Mouse (Mus musculus) cortical plate, adult 2 months (tissue): Measurements from ENCODE around the gene Uqcc3. TPM values are rescaled to one million over a fixed set of nuclear protein-coding genes. Genes with fewer than 3 reads are reported as not detected.
"Not testable (repeated sequence)": the region's sequence is repeated elsewhere in the genome, so short reads cannot be mapped to it uniquely, and the experiment has no call there.

Source experiments
- H3K27ac ChIP-seq: fragments of 200-500 bp; 2 replicates; pipeline ENCODE4 v1.5.1; 2012; ENCODE audit warnings: low read length, control low read depth, inconsistent platforms; ENCODE audit not compliant: insufficient read depth
- H3K4me1 ChIP-seq: fragments of 200-500 bp; 2 replicates; pipeline ENCODE4 v1.6.1; 2011; ENCODE audit warnings: low read length; ENCODE audit not compliant: control insufficient read depth, insufficient read depth
- H3K4me3 ChIP-seq: fragments of 200-500 bp; 2 replicates; pipeline ENCODE4 v1.5.1; 2011; ENCODE audit warnings: mild to moderate bottlenecking, low read length, control low read depth; ENCODE audit not compliant: insufficient read depth
- CTCF ChIP-seq: fragments of 200-500 bp; IDR thresholded peaks from 2 replicates; pipeline ENCODE4 v1.5.1; 2011; ENCODE audit warnings: mild to moderate bottlenecking, control low read depth, low read length; ENCODE audit not compliant: insufficient read depth; ENCODE audit errors: extremely low read depth
- POLR2A ChIP-seq: fragments of 200-500 bp; IDR thresholded peaks from 2 replicates; pipeline ENCODE4 v1.6.1; 2011; ENCODE audit warnings: mild to moderate bottlenecking, low read length, control low read depth; ENCODE audit not compliant: insufficient read depth; ENCODE audit errors: extremely low read depth
- polyA plus RNA-seq: library from polyadenylated mRNA; depleted of rRNA; stranded (reverse); fragments of >200 nt; gene quantifications from 2 replicates; pipeline ENCODE4 v1.2.3, GENCODE M21; 2012; rRNA removed

The Uqcc3 gene
- polyA plus RNA-seq, 1 experiment, result 70.1 TPM

DNA sequence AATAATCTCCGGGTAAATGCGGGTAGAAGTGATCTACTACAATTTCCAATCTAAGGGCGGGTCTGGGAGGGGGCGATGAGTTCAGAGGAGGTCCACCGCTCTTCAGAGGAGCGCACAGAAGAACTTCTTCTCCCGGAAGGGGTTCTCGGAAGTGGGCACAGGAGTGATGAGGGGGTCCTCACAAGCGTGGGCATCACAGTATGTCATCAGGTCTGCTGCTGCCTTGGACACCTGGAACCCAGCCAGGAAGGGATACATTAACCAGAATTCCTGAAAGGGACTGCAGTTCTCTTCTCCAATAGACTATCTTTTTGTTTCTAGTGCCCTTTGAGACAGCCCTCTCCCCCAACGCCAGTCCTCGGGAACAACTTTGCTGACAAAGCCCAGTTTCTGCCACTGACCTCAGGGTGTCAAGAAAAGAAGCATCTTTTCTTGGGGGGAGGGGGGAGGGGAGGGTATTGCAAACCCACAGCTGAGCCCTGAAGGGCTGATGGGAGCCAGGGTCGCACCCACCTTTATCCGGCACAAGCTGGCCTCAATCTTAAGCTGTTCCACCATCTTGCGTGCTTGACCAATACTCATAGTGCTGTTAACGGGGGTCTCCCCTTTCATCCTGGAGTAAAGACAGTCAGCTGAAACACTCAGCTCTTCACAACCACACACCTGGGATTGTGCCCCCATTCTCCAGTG, 42.5 kb downstream of the Uqcc3 start:
- Histone ChIP-seq H3K4me1 (peaks cover 2% of the 10 kb centered on the region; the same call in 1 of the 2 replicates), H3K27ac (peak overlapping the region; percentile 96), H3K4me3 (peak overlapping the region; percentile 68)
- TF ChIP-seq POLR2A (no peak; the same call in 1 of the 2 replicates), CTCF (no peak)

- Histone ChIP-seq H3K4me1 (peaks cover 2% of the 10 kb centered on the region; the same call in 1 of the 2 replicates), H3K27ac (peak within 1 kb of the TSS; percentile 96), H3K4me3 (peak within 1 kb of the TSS; percentile 68)
- TF ChIP-seq POLR2A, result peak; percentile 48
- TF ChIP-seq CTCF, result no peak; the same call in 1 of the 2 replicates
Measured at GRCm38 (mm10) chr19:8837251-8837791, 43.4 kb downstream of the Uqcc3 start, which contains the start of gene Bscl2. Bscl2 (plus strand) TSS chr19:8837467.

GRCm38 (mm10) chr19:8836327-8836726, 44.4 kb downstream of the Uqcc3 start:
- H3K4me3 ChIP-seq, H3K27ac ChIP-seq, H3K4me1 ChIP-seq: not testable (repeated sequence)

DNA sequence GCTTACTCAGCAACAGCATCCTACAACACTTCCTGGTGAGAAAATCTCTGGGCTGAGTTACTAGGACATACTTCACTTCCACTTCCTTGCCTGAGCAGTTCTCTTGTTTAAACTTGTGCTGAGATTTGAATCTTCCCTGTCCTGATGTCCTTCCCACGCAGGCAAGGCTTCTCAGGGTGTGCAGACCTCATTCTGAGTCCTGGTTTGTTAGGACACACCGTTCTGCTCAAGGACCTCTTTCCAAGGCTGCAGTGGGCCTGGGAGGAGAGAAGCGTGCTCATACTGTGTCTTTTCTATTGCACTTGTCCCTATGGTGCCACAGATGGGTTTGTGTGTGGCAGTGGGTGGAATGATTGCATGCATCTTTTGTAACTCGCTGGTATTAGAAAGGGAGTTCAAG, 47.8 kb downstream of the Uqcc3 start:
- no peak overlapping the region for H3K27ac ChIP-seq
- TF ChIP-seq CTCF (no peak), POLR2A (no peak)

GRCm38 (mm10) chr19:8831262-8831661, 49.5 kb downstream of the Uqcc3 start:
- Histone ChIP-seq H3K27ac (no peak overlapping the region), H3K4me1 (no peaks in the 10 kb centered on the region), H3K4me3 (no peak overlapping the region)
- TF ChIP-seq CTCF (no peak), POLR2A (no peak)

More for the DNA sequence above, 47.8 kb downstream of the Uqcc3 start:
- H3K4me1 ChIP-seq, result peaks cover 2% of the 10 kb centered on the region; the same call in 1 of the 2 replicates
- no peak overlapping the region for H3K4me3 ChIP-seq

GRCm38 (mm10) chr19:8830664-8831063, 50.1 kb downstream of the Uqcc3 start:
- no peak for TF ChIP-seq CTCF
- TF ChIP-seq POLR2A, result no peak
- Histone ChIP-seq H3K4me1 (no peaks in the 10 kb centered on the region), H3K27ac (no peak overlapping the region), H3K4me3 (no peak overlapping the region)

Other genes starting within 250 kb of the Uqcc3 start
- gene Chrm1, start 217.1 kb downstream of the Uqcc3 start, polyA plus RNA-seq, result 109 and 117 TPM in 2 replicates
- 200 TPM in 2 replicates for gene Slc3a2, start 157.6 kb downstream of the Uqcc3 start, polyA plus RNA-seq
- gene Wdr74, start 145.1 kb downstream of the Uqcc3 start, polyA plus RNA-seq, result 50.2 and 51.3 TPM in 2 replicates
- gene 1700092M07Rik, start 140.2 kb downstream of the Uqcc3 start, polyA plus RNA-seq, result 0.59 TPM in 1 of 2 replicates, not detected in the other
- gene Stx5a, start 139.5 kb downstream of the Uqcc3 start, polyA plus RNA-seq, result 106 and 109 TPM in 2 replicates
- 121 and 127 TPM in 2 replicates for gene Nxf1, start 123.8 kb downstream of the Uqcc3 start, polyA plus RNA-seq
- gene Tmem223, start 109.9 kb downstream of the Uqcc3 start, polyA plus RNA-seq, result 134 and 142 TPM in 2 replicates
- 18.7 and 18.8 TPM in 2 replicates for gene Tmem179b, start 106.5 kb downstream of the Uqcc3 start, polyA plus RNA-seq
- 15.1 and 15.5 TPM in 2 replicates for gene Taf6l, start 94.5 kb downstream of the Uqcc3 start, polyA plus RNA-seq
- 177 and 184 TPM in 2 replicates for gene Polr2g, start 82.3 kb downstream of the Uqcc3 start, polyA plus RNA-seq
- gene Zbtb3, start 78.4 kb downstream of the Uqcc3 start, polyA plus RNA-seq, result 4.0 TPM in 2 replicates
- 29.0 and 29.5 TPM in 2 replicates for gene Ttc9c, start 61.6 kb downstream of the Uqcc3 start, polyA plus RNA-seq
- 78.5 and 85.1 TPM in 2 replicates for gene Hnrnpul2, start 60.9 kb downstream of the Uqcc3 start, polyA plus RNA-seq
- not detected in 2 replicates for gene AC129217.1, start 51.1 kb downstream of the Uqcc3 start, polyA plus RNA-seq
- 135 and 137 TPM in 2 replicates for gene Bscl2, start 43.5 kb downstream of the Uqcc3 start, polyA plus RNA-seq
- 275 and 293 TPM in 2 replicates for gene Gng3, start 41.7 kb downstream of the Uqcc3 start, polyA plus RNA-seq
- gene Lrrn4cl, start 30.2 kb downstream of the Uqcc3 start, polyA plus RNA-seq, result 1.0 and 1.3 TPM in 2 replicates
- gene Ubxn1, start 9.4 kb downstream of the Uqcc3 start, polyA plus RNA-seq, result 108 and 118 TPM in 2 replicates
- 3.4 and 4.2 TPM in 2 replicates for gene Lbhd1, start 2.8 kb upstream of the Uqcc3 start, polyA plus RNA-seq
- gene Gm49403, start 3.0 kb upstream of the Uqcc3 start, polyA plus RNA-seq, result not detected in 2 replicates
- gene 1810009A15Rik, start 7.9 kb upstream of the Uqcc3 start, polyA plus RNA-seq, result 40.1 and 41.3 TPM in 2 replicates
- not detected in 2 replicates for gene Gm49416, start 8.0 kb upstream of the Uqcc3 start, polyA plus RNA-seq
- 16.1 and 16.7 TPM in 2 replicates for gene Ints5, start 12.1 kb upstream of the Uqcc3 start, polyA plus RNA-seq
- 87.5 and 89.8 TPM in 2 replicates for gene Ganab, start 17.1 kb upstream of the Uqcc3 start, polyA plus RNA-seq
- 222 and 224 TPM in 2 replicates for gene B3gat3, start 39.5 kb upstream of the Uqcc3 start, polyA plus RNA-seq
- gene Rom1, start 48.4 kb upstream of the Uqcc3 start, polyA plus RNA-seq, result 8.0 and 9.2 TPM in 2 replicates
- gene Eml3, start 48.6 kb upstream of the Uqcc3 start, polyA plus RNA-seq, result 12.8 and 13.2 TPM in 2 replicates
- gene Mta2, start 61.0 kb upstream of the Uqcc3 start, polyA plus RNA-seq, result 24.6 and 25.2 TPM in 2 replicates
- gene Tut1, start 72.9 kb upstream of the Uqcc3 start, polyA plus RNA-seq, result 20.0 and 22.8 TPM in 2 replicates
- gene Eef1g, start 86.1 kb upstream of the Uqcc3 start, polyA plus RNA-seq, result 286 and 289 TPM in 2 replicates
- 6.7 and 7.7 TPM in 2 replicates for gene Ahnak, start 108.4 kb upstream of the Uqcc3 start, polyA plus RNA-seq
- gene Scgb1a1, start 207.0 kb upstream of the Uqcc3 start, polyA plus RNA-seq, result not detected in 2 replicates